Mouse (Mus musculus) myocyte (in vitro differentiated cells): ENCODE results near the gene Hdac5. TPM values are rescaled to one million over a fixed set of nuclear protein-coding genes. Genes with fewer than 3 reads are reported as not detected.

Source experiments
- H3K27me3 ChIP-seq: one replicate; pipeline ENCODE4 v1.6.1; 2011; ENCODE audit not compliant: control insufficient read depth, insufficient read depth, insufficient read length
- H3K36me3 ChIP-seq: one replicate; pipeline ENCODE4 v1.6.1; 2011; ENCODE audit not compliant: control insufficient read depth, insufficient read depth
- H3K4me2 ChIP-seq: one replicate; pipeline ENCODE4 v1.6.1; 2011; ENCODE audit warnings: low read depth, control low read depth
- H3K4me3 ChIP-seq: one replicate; pipeline ENCODE4 v1.5.1; 2011; ENCODE audit warnings: mild to moderate bottlenecking, control low read depth, moderate library complexity
- H3K79me2 ChIP-seq: one replicate; pipeline ENCODE4 v1.6.1; 2011; ENCODE audit not compliant: control insufficient read depth, insufficient read depth
- H3ac ChIP-seq: one replicate; pipeline ENCODE4 v1.6.1; 2011; ENCODE audit not compliant: control insufficient read depth, insufficient read length
- CEBPB ChIP-seq: IDR thresholded peaks from 2 replicates; pipeline ENCODE4 v1.6.1; 2011; ENCODE audit warnings: mild to moderate bottlenecking, moderate library complexity; ENCODE audit not compliant: poor library complexity, insufficient read depth, severe bottlenecking
- E2F4 ChIP-seq: IDR thresholded peaks from one replicate; pipeline ENCODE4 v1.6.1; 2011; ENCODE audit warnings: mild to moderate bottlenecking, control low read depth, moderate library complexity; ENCODE audit not compliant: insufficient read depth
- MAX ChIP-seq: IDR thresholded peaks from one replicate; pipeline ENCODE4 v1.6.1; 2011; ENCODE audit warnings: low read depth, mild to moderate bottlenecking, control low read depth
- MYOD1 ChIP-seq, 3 experiments: IDR thresholded peaks; one replicate each; pipeline ENCODE4 v1.6.1; 2011; ENCODE audit warnings: control low read depth in 2 of 3, low read depth in 2 of 3, mild to moderate bottlenecking in 2 of 3, moderate library complexity in 1 of 3; ENCODE audit not compliant: insufficient read length in 2 of 3, control insufficient read depth in 1 of 3
- MYOG ChIP-seq, 3 experiments: IDR thresholded peaks; one replicate each; pipeline ENCODE4 v1.6.1; 2011; ENCODE audit warnings: control low read depth in 2 of 3, low read depth in 2 of 3, mild to moderate bottlenecking in 2 of 3; ENCODE audit not compliant: insufficient read length in 2 of 3, control insufficient read depth in 1 of 3, insufficient read depth in 1 of 3
- POLR2A ChIP-seq: IDR thresholded peaks from one replicate; pipeline ENCODE4 v1.6.1; 2011; ENCODE audit warnings: low read depth, mild to moderate bottlenecking, control low read depth, moderate library complexity; ENCODE audit not compliant: insufficient read length
- POLR2AphosphoS2 ChIP-seq: IDR thresholded peaks from one replicate; pipeline ENCODE4 v1.6.1; 2011; ENCODE audit warnings: low read depth, control low read depth; ENCODE audit not compliant: insufficient read length
- REST ChIP-seq: IDR thresholded peaks from one replicate; pipeline ENCODE4 v1.6.1; 2011; ENCODE audit warnings: mild to moderate bottlenecking, control low read depth, moderate library complexity; ENCODE audit not compliant: insufficient read depth, insufficient read length
- SRF ChIP-seq: IDR thresholded peaks from one replicate; pipeline ENCODE4 v1.6.1; 2011; ENCODE audit warnings: low read depth; ENCODE audit not compliant: control insufficient read depth, insufficient read length
- TCF12 ChIP-seq: IDR thresholded peaks from one replicate; pipeline ENCODE4 v1.6.1; 2011; ENCODE audit warnings: mild to moderate bottlenecking, control low read depth; ENCODE audit not compliant: poor library complexity, insufficient read depth, severe bottlenecking
- TCF3 ChIP-seq: IDR thresholded peaks from one replicate; pipeline ENCODE4 v1.6.1; 2011; ENCODE audit warnings: low read depth, control low read depth; ENCODE audit not compliant: insufficient read length
- USF1 ChIP-seq: IDR thresholded peaks from one replicate; pipeline ENCODE4 v1.6.1; 2011; ENCODE audit warnings: low read depth, mild to moderate bottlenecking, control low read depth, moderate library complexity
- polyA plus RNA-seq: library from polyadenylated mRNA; unstranded; fragments of >200 nt; fragmentation: generic; extraction: Trizol; gene quantifications from one replicate; pipeline ENCODE4 v1.2.1, GENCODE M21; 2012; ENCODE audit warnings: missing spikeins

Gene Hdac5
- polyA plus RNA-seq, 1 experiment, result 77.3 TPM

DNA sequence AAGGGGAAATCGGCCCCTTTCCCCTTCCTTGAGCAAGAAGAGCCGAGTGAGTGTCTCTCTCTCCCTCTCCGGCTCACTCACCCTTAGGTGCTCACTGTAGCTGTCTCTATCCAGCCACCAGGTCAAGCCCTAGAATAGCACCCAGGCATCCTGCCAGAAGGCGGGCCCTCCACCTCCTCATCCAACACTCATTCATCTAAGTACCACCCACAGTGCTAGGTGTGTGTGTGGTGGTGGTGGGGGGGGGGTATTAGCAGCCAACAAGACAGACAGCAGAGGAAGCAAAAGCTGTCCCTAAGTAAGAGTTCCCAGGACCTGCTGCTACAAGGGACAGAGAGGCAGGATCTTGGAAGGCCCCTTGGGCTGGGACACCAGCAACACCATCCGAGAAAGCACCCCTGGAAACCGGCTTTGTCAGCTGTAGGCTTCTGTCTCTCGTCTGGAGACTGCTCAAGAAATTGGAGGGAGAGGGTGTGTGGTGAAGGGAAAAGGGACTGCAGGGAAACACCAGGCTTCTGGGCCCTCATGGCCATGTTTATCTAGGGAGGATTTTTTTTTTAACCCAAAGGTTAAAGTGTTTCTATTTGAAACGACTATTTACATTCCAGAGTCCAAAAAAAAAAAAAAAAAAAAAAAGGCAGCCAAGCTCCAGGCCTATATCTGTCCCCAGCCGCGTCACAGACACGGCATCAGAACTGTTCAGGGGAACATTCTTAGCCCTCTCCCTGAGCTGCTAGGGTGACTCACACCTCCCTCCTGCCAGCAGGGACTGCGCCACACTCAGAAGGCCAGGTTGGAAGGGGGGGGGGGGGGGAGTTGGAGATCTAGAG lies 13.7 kb downstream of the Hdac5 start:
- Histone ChIP-seq H3K4me2 (peak overlapping the region; percentile 97), H3K27me3 (no peaks in the 10 kb centered on the region), H3K36me3 (no peaks in the 10 kb centered on the region), H3ac (no peak overlapping the region), H3K79me2 (peaks cover 63% of the 10 kb centered on the region), H3K4me3 (peak overlapping the region; percentile 29)
- TF ChIP-seq POLR2AphosphoS2, result no peak
- no peak for TF ChIP-seq TCF3
- no peak for TF ChIP-seq E2F4
- TF ChIP-seq CEBPB, result no peak
- TF ChIP-seq MYOD1 (IDR thresholded peaks at IDR 0.05; ENCODE audit: control insufficient read depth in 1 of 3, insufficient read length in 2 of 3, low read depth in 2 of 3), result peak in 1 of 3 experiments; percentile 11

- peaks cover 68% of the 10 kb centered on the region for H3K79me2 ChIP-seq
- H3K4me3 ChIP-seq, result peak overlapping the region; percentile 29
- no peaks in the 10 kb centered on the region for H3K27me3 ChIP-seq
- no peak for TF ChIP-seq MYOD1 (IDR thresholded peaks at IDR 0.05; ENCODE audit: control insufficient read depth in 1 of 3, insufficient read length in 2 of 3, low read depth in 2 of 3)
- no peak for TF ChIP-seq TCF12
- no peak for TF ChIP-seq SRF
- TF ChIP-seq CEBPB, result no peak
- TF ChIP-seq POLR2A, result no peak
- TF ChIP-seq REST, result no peak
- TF ChIP-seq TCF3, result no peak
- TF ChIP-seq E2F4, result no peak
- TF ChIP-seq USF1, result no peak
- no peak for TF ChIP-seq MAX
- no peak for TF ChIP-seq MYOG (IDR thresholded peaks at IDR 0.05; ENCODE audit: control insufficient read depth in 1 of 3, insufficient read depth in 1 of 3, insufficient read length in 2 of 3, low read depth in 2 of 3)
- TF ChIP-seq POLR2AphosphoS2, result no peak
- no peak overlapping the region for H3ac ChIP-seq
- no peaks in the 10 kb centered on the region for H3K36me3 ChIP-seq
- peak overlapping the region; percentile 97 for H3K4me2 ChIP-seq
These were observed 14.5 kb downstream of the Hdac5 start for GRCm38 (mm10) chr11:102215511-102215910.

DNA sequence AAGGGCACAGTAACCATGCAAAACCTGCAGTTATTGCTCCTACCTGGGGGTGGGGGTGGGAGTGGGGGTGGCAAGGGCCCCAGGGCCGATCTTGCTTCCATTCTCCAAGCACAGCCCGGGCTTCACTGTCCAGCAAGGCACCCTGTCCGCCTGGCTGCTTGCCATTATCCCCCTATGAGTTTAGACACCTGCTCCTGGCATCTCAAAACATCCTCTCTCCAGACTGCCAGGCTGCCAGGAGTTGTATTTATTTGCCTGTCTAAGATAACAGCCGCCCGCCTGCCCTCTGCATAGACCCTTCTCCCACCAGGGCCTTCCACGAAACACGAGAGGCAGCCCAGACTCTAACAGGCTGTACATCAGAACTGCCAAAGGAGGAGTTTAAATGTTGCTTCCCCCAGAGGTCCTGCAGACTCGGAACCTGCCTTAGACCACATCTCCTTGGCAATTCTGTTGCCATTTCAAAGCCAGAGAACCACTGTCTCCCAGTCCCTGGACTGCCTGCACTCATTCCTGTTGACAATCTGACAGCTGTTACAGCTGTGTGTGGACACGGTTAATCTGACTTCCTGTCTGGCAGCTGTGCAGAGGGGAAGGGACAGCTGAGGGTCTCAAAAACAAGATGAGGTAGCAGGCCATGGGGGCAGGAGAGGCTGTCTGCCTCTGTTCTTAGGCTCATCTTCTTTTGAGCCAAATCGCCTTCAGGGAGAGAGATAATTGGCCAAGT lies 15.4 kb downstream of the Hdac5 start:
- H3K79me2 ChIP-seq, result peaks cover 71% of the 10 kb centered on the region
- no peaks in the 10 kb centered on the region for H3K27me3 ChIP-seq
- TF ChIP-seq E2F4, result no peak
- peak in 2 of 3 experiments; percentile 71 to 92 for TF ChIP-seq MYOD1 (IDR thresholded peaks at IDR 0.05; ENCODE audit: control insufficient read depth in 1 of 3, insufficient read length in 2 of 3, low read depth in 2 of 3)
- no peak for TF ChIP-seq TCF12
- TF ChIP-seq TCF3, result peak; percentile 26
- TF ChIP-seq POLR2A, result no peak
- TF ChIP-seq USF1, result no peak
- no peak for TF ChIP-seq POLR2AphosphoS2
- TF ChIP-seq MYOG (IDR thresholded peaks at IDR 0.05; ENCODE audit: control insufficient read depth in 1 of 3, insufficient read depth in 1 of 3, insufficient read length in 2 of 3, low read depth in 2 of 3), result peak in 2 of 3 experiments; percentile 33 to 60
- no peak for TF ChIP-seq MAX
- no peak overlapping the region for H3ac ChIP-seq
- no peak overlapping the region for H3K4me3 ChIP-seq
- H3K36me3 ChIP-seq, result no peaks in the 10 kb centered on the region
- peak overlapping the region; percentile 97 for H3K4me2 ChIP-seq

- Histone ChIP-seq H3K36me3 (no peaks in the 10 kb centered on the region), H3K4me3 (no peak overlapping the region), H3K4me2 (no peak overlapping the region), H3ac (no peak overlapping the region), H3K27me3 (no peaks in the 10 kb centered on the region), H3K79me2 (peaks cover 68% of the 10 kb centered on the region)
- TF ChIP-seq MYOG (IDR thresholded peaks at IDR 0.05; ENCODE audit: control insufficient read depth in 1 of 3, insufficient read depth in 1 of 3, insufficient read length in 2 of 3, low read depth in 2 of 3) (no peak), E2F4 (no peak), POLR2AphosphoS2 (no peak)
These were observed 18.0 kb downstream of the Hdac5 start for GRCm38 (mm10) chr11:102211936-102212341.

- no peaks in the 10 kb centered on the region for H3K27me3 ChIP-seq
- H3K36me3 ChIP-seq, result peaks cover 1% of the 10 kb centered on the region
- no peak overlapping the region for H3K4me2 ChIP-seq
- H3ac ChIP-seq, result no peak overlapping the region
- H3K4me3 ChIP-seq, result no peak overlapping the region
- peaks cover 62% of the 10 kb centered on the region for H3K79me2 ChIP-seq
- no peak for TF ChIP-seq TCF12
- no peak for TF ChIP-seq MAX
- TF ChIP-seq CEBPB, result no peak
- TF ChIP-seq MYOG (IDR thresholded peaks at IDR 0.05; ENCODE audit: control insufficient read depth in 1 of 3, insufficient read depth in 1 of 3, insufficient read length in 2 of 3, low read depth in 2 of 3), result no peak
- no peak for TF ChIP-seq POLR2AphosphoS2
These were observed 19.0 kb downstream of the Hdac5 start for GRCm38 (mm10) chr11:102211011-102211410.
